Mouse (Mus musculus): ENCODE measurements around the gene Hist1h3f. TPM values are rescaled to one million over a fixed set of nuclear protein-coding genes. Genes with fewer than 3 reads are reported as not detected.
A peak's percentile ranks its signal among the peaks of the same experiment; 100 is the strongest.
"Not testable (repeated sequence)": the region's sequence is repeated elsewhere in the genome, so short reads cannot be mapped to it uniquely, and the experiment has no call there.

Gene Hist1h3f
- polyA plus RNA-seq, 1 experiment from 2014 or later = 1.3 TPM

GRCm38 (mm10) chr13:23564482-23564881 lies 20.6 kb downstream of the Hist1h3f start:
- no peak for DNase-seq (ENCODE audit: low spot score)
- Histone ChIP-seq H3K27ac (peak overlapping the region; percentile 98), H3K4me3 (no peak overlapping the region), H3K27me3 (ENCODE audit: low read depth, poor library complexity, severe bottlenecking) (no peaks in the 10 kb centered on the region), H3K36me3 (no peaks in the 10 kb centered on the region), H3K4me1 (peaks cover 3% of the 10 kb centered on the region; the same call in 1 of the 2 replicates), H3K9me3 (replicated peaks) (no peaks in the 10 kb centered on the region)
- WGBS = 88% methylated on average over 2 of the region's 2 CpGs

GRCm38 (mm10) chr13:23570261-23571021 lies 26.6 kb downstream of the Hist1h3f start:
- peaks cover 14% of the 10 kb centered on the region for H3K4me1 ChIP-seq
- not testable (repeated sequence) for H3K9me3 ChIP-seq (replicated peaks); H3K36me3 ChIP-seq; H3K27me3 ChIP-seq (ENCODE audit: low read depth, poor library complexity, severe bottlenecking); DNase-seq (ENCODE audit: low spot score)
- H3K4me3 ChIP-seq = peak overlapping the region; percentile 54
- WGBS = 1% methylated on average over 28 of the region's 41 CpGs
- peak overlapping the region; percentile 90 for H3K27ac ChIP-seq

GRCm38 (mm10) chr13:23571022-23571503 lies 27.2 kb downstream of the Hist1h3f start, which contains the start of the genes Hist1h2ae and Hist1h2bg:
Hist1h2ae (minus strand) TSS chr13:23571220.
Hist1h2bg (plus strand) TSS chr13:23571396.
- H3K4me3 ChIP-seq = peak within 1 kb of the TSS; percentile 54
- H3K9me3 ChIP-seq (replicated peaks) = no peaks in the 10 kb centered on the region
- WGBS = 0% methylated on average over 18 of the region's 18 CpGs
- DNase-seq (ENCODE audit: low spot score) = peak; percentile 75
- no peaks in the 10 kb centered on the region for H3K36me3 ChIP-seq
- H3K4me1 ChIP-seq = peaks cover 14% of the 10 kb centered on the region
- H3K27ac ChIP-seq = peak within 1 kb of the TSS; percentile 90
- no peaks in the 10 kb centered on the region for H3K27me3 ChIP-seq (ENCODE audit: low read depth, poor library complexity, severe bottlenecking)

- under 1% methylated on average over 16 of the region's 34 CpGs for WGBS
- H3K36me3 ChIP-seq; H3K9me3 ChIP-seq (replicated peaks); DNase-seq (ENCODE audit: low spot score); H3K27me3 ChIP-seq (ENCODE audit: low read depth, poor library complexity, severe bottlenecking): not testable (repeated sequence)
- H3K27ac ChIP-seq = peak overlapping the region; percentile 90
- H3K4me3 ChIP-seq = peak overlapping the region; percentile 54
- H3K4me1 ChIP-seq = peaks cover 18% of the 10 kb centered on the region
These were observed 27.8 kb downstream of the Hist1h3f start for GRCm38 (mm10) chr13:23571504-23572217.

GRCm38 (mm10) chr13:23572218-23573033 lies 28.6 kb downstream of the Hist1h3f start:
- Histone ChIP-seq H3K4me1 (peaks cover 26% of the 10 kb centered on the region), H3K27me3 (ENCODE audit: low read depth, poor library complexity, severe bottlenecking) (no peaks in the 10 kb centered on the region), H3K4me3 (peak overlapping the region; percentile 54), H3K9me3 (replicated peaks) (no peaks in the 10 kb centered on the region), H3K27ac (peak overlapping the region; percentile 89), H3K36me3 (no peaks in the 10 kb centered on the region)
- 47% methylated on average over 2 of the region's 2 CpGs for WGBS
- no peak for DNase-seq (ENCODE audit: low spot score)

GRCm38 (mm10) chr13:23573034-23573897 lies 29.4 kb downstream of the Hist1h3f start:
- not testable (repeated sequence) for DNase-seq (ENCODE audit: low spot score); H3K36me3 ChIP-seq; H3K9me3 ChIP-seq (replicated peaks); H3K27me3 ChIP-seq (ENCODE audit: low read depth, poor library complexity, severe bottlenecking)
- Histone ChIP-seq H3K27ac (peak overlapping the region; percentile 89), H3K4me1 (peaks cover 26% of the 10 kb centered on the region), H3K4me3 (peak overlapping the region; percentile 54)
- WGBS = 15% methylated on average over 20 of the region's 20 CpGs

- peak; percentile 84 for DNase-seq (ENCODE audit: low spot score)
- not testable (repeated sequence) for H3K27me3 ChIP-seq (ENCODE audit: low read depth, poor library complexity, severe bottlenecking); H3K9me3 ChIP-seq (replicated peaks); H3K36me3 ChIP-seq
- Histone ChIP-seq H3K27ac (peak within 1 kb of the TSS; percentile 91), H3K4me1 (peaks cover 26% of the 10 kb centered on the region), H3K4me3 (peak within 1 kb of the TSS; percentile 56)
- 1% methylated on average over 42 of the region's 42 CpGs for WGBS
These were observed 30.2 kb downstream of the Hist1h3f start, which contains the start of the genes Hist1h2bf and Hist1h2ad for GRCm38 (mm10) chr13:23573898-23574524. Hist1h2bf (minus strand) TSS chr13:23574196. Hist1h2ad (plus strand) TSS chr13:23574381.

GRCm38 (mm10) chr13:23574546-23575170 lies 30.8 kb downstream of the Hist1h3f start:
- Histone ChIP-seq H3K27ac (peak overlapping the region; percentile 91), H3K4me3 (peak overlapping the region; percentile 56), H3K4me1 (peaks cover 26% of the 10 kb centered on the region)
- H3K36me3 ChIP-seq; DNase-seq (ENCODE audit: low spot score); H3K27me3 ChIP-seq (ENCODE audit: low read depth, poor library complexity, severe bottlenecking); H3K9me3 ChIP-seq (replicated peaks): not testable (repeated sequence)
- under 1% methylated on average over 10 of the region's 39 CpGs for WGBS

- H3K27me3 ChIP-seq (ENCODE audit: low read depth, poor library complexity, severe bottlenecking) = no peaks in the 10 kb centered on the region
- H3K27ac ChIP-seq = peak within 1 kb of the TSS; percentile 91
- DNase-seq (ENCODE audit: low spot score) = no peak
- peak within 1 kb of the TSS; percentile 56 for H3K4me3 ChIP-seq
- no peaks in the 10 kb centered on the region for H3K36me3 ChIP-seq
- WGBS = under 1% methylated on average over 18 of the region's 18 CpGs
- H3K9me3 ChIP-seq (replicated peaks) = no peaks in the 10 kb centered on the region
- peaks cover 23% of the 10 kb centered on the region for H3K4me1 ChIP-seq
These were observed 31.5 kb downstream of the Hist1h3f start, which contains the start of gene Hist1h3d for GRCm38 (mm10) chr13:23575271-23575851. Hist1h3d (plus strand) TSS chr13:23575763.

GRCm38 (mm10) chr13:23575864-23576313 lies 32.0 kb downstream of the Hist1h3f start:
- not testable (repeated sequence) for H3K27me3 ChIP-seq (ENCODE audit: low read depth, poor library complexity, severe bottlenecking); H3K36me3 ChIP-seq; H3K9me3 ChIP-seq (replicated peaks); DNase-seq (ENCODE audit: low spot score)
- WGBS = 2% methylated on average over 8 of the region's 40 CpGs
- H3K27ac ChIP-seq = peak overlapping the region; percentile 91
- peaks cover 28% of the 10 kb centered on the region for H3K4me1 ChIP-seq
- peak overlapping the region; percentile 56 for H3K4me3 ChIP-seq

Data from limb, embryonic 10.5 days (tissue).